Mouse (Mus musculus) liver, embryonic 12.5 days (tissue): ENCODE data around the gene Rpl3l. TPM values are rescaled to one million over a fixed set of nuclear protein-coding genes. Genes with fewer than 3 reads are reported as not detected.
A peak's percentile ranks its signal among the peaks of the same experiment; 100 is the strongest.
"Not testable (repeated sequence)": the region's sequence is repeated elsewhere in the genome, so short reads cannot be mapped to it uniquely, and the experiment has no call there.

Experiments
- ATAC-seq: fragments of 200-750 bp; cut with Nextera tagmentation; 2 replicates; pipeline ENCODE4 v1.8.0; 2017; ENCODE audit warnings: moderate number of reproducible peaks, mild to moderate bottlenecking, moderate library complexity
- H3K27ac ChIP-seq: fragments of 300-500 bp; sonication (generic); 2 replicates; pipeline ENCODE4 v1.5.1; 2016; ENCODE audit warnings: mild to moderate bottlenecking
- H3K27me3 ChIP-seq: fragments of 300-500 bp; sonication (generic); replicated peaks from 2 replicates; pipeline ENCODE4 v1.6.1; 2016; ENCODE audit warnings: mild to moderate bottlenecking, moderate library complexity
- H3K36me3 ChIP-seq: fragments of 300-500 bp; sonication (generic); 2 replicates; pipeline ENCODE4 v1.6.1; 2016; ENCODE audit warnings: mild to moderate bottlenecking, moderate library complexity
- H3K4me1 ChIP-seq: fragments of 300-500 bp; sonication (generic); 2 replicates; pipeline ENCODE4 v1.6.1; 2016
- H3K4me2 ChIP-seq: fragments of 300-500 bp; sonication (generic); 2 replicates; pipeline ENCODE4 v1.6.1; 2016; ENCODE audit warnings: mild to moderate bottlenecking, moderate library complexity
- H3K4me3 ChIP-seq: fragments of 300-500 bp; sonication (generic); 2 replicates; pipeline ENCODE4 v1.5.1; 2016; ENCODE audit warnings: mild to moderate bottlenecking, moderate library complexity
- H3K9ac ChIP-seq: fragments of 300-500 bp; sonication (generic); 2 replicates; pipeline ENCODE4 v1.6.1; 2016; ENCODE audit warnings: mild to moderate bottlenecking, moderate library complexity
- H3K9me3 ChIP-seq: fragments of 300-500 bp; sonication (generic); replicated peaks from 2 replicates; pipeline ENCODE4 v1.6.1; 2016; ENCODE audit warnings: mild to moderate bottlenecking, moderate library complexity
- WGBS: fragments of 180-500 bp; shearing (Covaris S2); methylation state at CpG from one replicate; pipeline ENCODE4 v1.1.7; 2016; ENCODE audit not compliant: insufficient replicate concordance; 5-methylcytosine and 5-hydroxymethylcytosine counted together
- polyA plus RNA-seq: library from polyadenylated mRNA; unstranded; fragments of >200 nt; fragmentation: Nextera tagmentation; extraction: Ambion mirVana; gene quantifications from 2 replicates; pipeline ENCODE4 v1.2.1, GENCODE M21; 2016

Rpl3l gene
- polyA plus RNA-seq, 1 experiment from 2014 or later = not detected

- H3K27me3 ChIP-seq = 0 out of 2 replicates have a peak, but pooled peaks cover 7% of the 10 kb centered on the region
- H3K4me1 ChIP-seq = peaks cover 32% of the 10 kb centered on the region
- H3K4me2 ChIP-seq = no peak overlapping the region
- 88% methylated on average over 9 of the region's 9 CpGs for WGBS
- no peak overlapping the region for H3K27ac ChIP-seq
- H3K4me3 ChIP-seq = no peak overlapping the region
- ATAC-seq = no peak
- no peaks in the 10 kb centered on the region for H3K9me3 ChIP-seq
- H3K9ac ChIP-seq = no peak overlapping the region
- peaks cover 66% of the 10 kb centered on the region for H3K36me3 ChIP-seq
Observed at GRCm38 (mm10) chr17:24701251-24701650, 26.4 kb upstream of the Rpl3l start.

- H3K4me1 ChIP-seq = peaks cover 36% of the 10 kb centered on the region
- no peaks in the 10 kb centered on the region for H3K27me3 ChIP-seq
- H3K9ac ChIP-seq = peak overlapping the region; percentile 77
- peaks cover 50% of the 10 kb centered on the region for H3K36me3 ChIP-seq
- no peak for ATAC-seq
- peak overlapping the region; percentile 83 for H3K4me2 ChIP-seq
- H3K4me3 ChIP-seq = peak overlapping the region; percentile 74; the same call in 1 of the 2 replicates
- H3K27ac ChIP-seq = no peak overlapping the region
- WGBS = 87% methylated on average over 3 of the region's 3 CpGs
- H3K9me3 ChIP-seq = no peaks in the 10 kb centered on the region
Observed at GRCm38 (mm10) chr17:24705821-24706220, 21.8 kb upstream of the Rpl3l start.

GRCm38 (mm10) chr17:24706982-24707800 is 20.4 kb upstream of the Rpl3l start, which contains the start of gene Tbl3:
Gene Tbl3, minus strand, starts transcription at chr17:24707660.
- Histone ChIP-seq H3K4me2 (peak within 1 kb of the TSS; percentile 83), H3K9ac (peak within 1 kb of the TSS; percentile 77), H3K4me3 (peak within 1 kb of the TSS; percentile 74), H3K9me3 (no peaks in the 10 kb centered on the region), H3K4me1 (peaks cover 36% of the 10 kb centered on the region), H3K27ac (peak within 1 kb of the TSS; percentile 85), H3K36me3 (peaks cover 37% of the 10 kb centered on the region), H3K27me3 (no peaks in the 10 kb centered on the region)
- ATAC-seq = peak; percentile 82
- WGBS = 1% methylated on average over 32 of the region's 32 CpGs

- peak overlapping the region; percentile 74 for H3K4me3 ChIP-seq
- 3% methylated on average over 24 of the region's 24 CpGs for whole genome bisulfite sequencing
- H3K9ac ChIP-seq = peak overlapping the region; percentile 77
- H3K4me2 ChIP-seq = peak overlapping the region; percentile 83
- no peaks in the 10 kb centered on the region for H3K9me3 ChIP-seq
- peak; percentile 65; the same call in 1 of the 2 replicates for ATAC-seq
- H3K4me1 ChIP-seq = peaks cover 36% of the 10 kb centered on the region
- H3K27ac ChIP-seq = peak overlapping the region; percentile 85
- H3K36me3 ChIP-seq = peaks cover 30% of the 10 kb centered on the region
- no peaks in the 10 kb centered on the region for H3K27me3 ChIP-seq
Observed at GRCm38 (mm10) chr17:24707801-24708425, 19.7 kb upstream of the Rpl3l start.

- peak overlapping the region; percentile 74 for H3K4me3 ChIP-seq
- peak overlapping the region; percentile 85; the same call in 1 of the 2 replicates for H3K27ac ChIP-seq
- ATAC-seq = no peak
- H3K9ac ChIP-seq = peak overlapping the region; percentile 77; the same call in 1 of the 2 replicates
- H3K4me2 ChIP-seq = peak overlapping the region; percentile 83
- peaks cover 36% of the 10 kb centered on the region for H3K4me1 ChIP-seq
- 17% methylated on average over 2 of the region's 2 CpGs for WGBS
- H3K9me3 ChIP-seq = no peaks in the 10 kb centered on the region
- H3K27me3 ChIP-seq = no peaks in the 10 kb centered on the region
- H3K36me3 ChIP-seq = peaks cover 23% of the 10 kb centered on the region
Observed at GRCm38 (mm10) chr17:24708646-24709045, 19.0 kb upstream of the Rpl3l start.

- Histone ChIP-seq H3K27me3 (no peaks in the 10 kb centered on the region), H3K4me2 (no peak overlapping the region), H3K4me1 (peaks cover 15% of the 10 kb centered on the region), H3K9me3 (no peaks in the 10 kb centered on the region), H3K27ac (no peak overlapping the region), H3K9ac (no peak overlapping the region), H3K36me3 (peaks cover 39% of the 10 kb centered on the region), H3K4me3 (no peak overlapping the region)
- 84% methylated on average over 6 of the region's 6 CpGs for WGBS
- no peak for ATAC-seq
Observed at GRCm38 (mm10) chr17:24715556-24715955, 12.1 kb upstream of the Rpl3l start.

GRCm38 (mm10) chr17:24716166-24716682 is 11.4 kb upstream of the Rpl3l start:
- H3K27me3 ChIP-seq = no peaks in the 10 kb centered on the region
- 92% methylated on average over 15 of the region's 15 CpGs for WGBS
- no peak for ATAC-seq
- no peak overlapping the region for H3K27ac ChIP-seq
- H3K9ac ChIP-seq = no peak overlapping the region
- H3K4me1 ChIP-seq = peaks cover 16% of the 10 kb centered on the region
- no peak overlapping the region for H3K4me3 ChIP-seq
- peaks cover 44% of the 10 kb centered on the region for H3K36me3 ChIP-seq
- H3K4me2 ChIP-seq = no peak overlapping the region
- H3K9me3 ChIP-seq = no peaks in the 10 kb centered on the region

GRCm38 (mm10) chr17:24717943-24718342 is 9.7 kb upstream of the Rpl3l start, which contains the start of the genes Rnf151 and Rps2:
Gene Rnf151, minus strand, starts transcription at chr17:24718063.
Gene Rps2, plus strand, starts transcription at chr17:24718116.
- no peak for ATAC-seq

GRCm38 (mm10) chr17:24718938-24719337 is 8.7 kb upstream of the Rpl3l start:
- Histone ChIP-seq H3K36me3 (peaks cover 59% of the 10 kb centered on the region), H3K4me1 (peaks cover 42% of the 10 kb centered on the region), H3K4me3 (peak overlapping the region; percentile 92), H3K9ac (peak overlapping the region; percentile 93), H3K27ac (peak overlapping the region; percentile 85), H3K4me2 (peak overlapping the region; percentile 80)
- not testable (repeated sequence) for ATAC-seq, H3K9me3 ChIP-seq, H3K27me3 ChIP-seq
- WGBS = 29% methylated on average over 5 of the region's 5 CpGs

More at GRCm38 (mm10) chr17:24717943-24718342, 9.7 kb upstream of the Rpl3l start, which contains the start of the genes Rnf151 and Rps2:
- peak within 1 kb of the TSS; percentile 92 for H3K4me3 ChIP-seq
- no peaks in the 10 kb centered on the region for H3K9me3 ChIP-seq
- peaks cover 33% of the 10 kb centered on the region for H3K4me1 ChIP-seq
- H3K4me2 ChIP-seq = peak within 1 kb of the TSS; percentile 80
- H3K9ac ChIP-seq = peak within 1 kb of the TSS; percentile 93
- H3K27me3 ChIP-seq = no peaks in the 10 kb centered on the region
- H3K27ac ChIP-seq = peak within 1 kb of the TSS; percentile 85
- WGBS = 67% methylated on average over 4 of the region's 4 CpGs
- H3K36me3 ChIP-seq = peaks cover 59% of the 10 kb centered on the region

- Histone ChIP-seq H3K4me3 (peak overlapping the region; percentile 92), H3K4me2 (peak overlapping the region; percentile 80), H3K9ac (peak overlapping the region; percentile 93), H3K36me3 (peaks cover 59% of the 10 kb centered on the region), H3K27me3 (no peaks in the 10 kb centered on the region), H3K9me3 (no peaks in the 10 kb centered on the region), H3K4me1 (peaks cover 45% of the 10 kb centered on the region), H3K27ac (peak overlapping the region; percentile 85)
- ATAC-seq = peak; percentile 92
- under 1% methylated on average over 60 of the region's 61 CpGs for WGBS
Observed at GRCm38 (mm10) chr17:24719494-24720222, 8.0 kb upstream of the Rpl3l start.

GRCm38 (mm10) chr17:24720616-24721015 is 7.0 kb upstream of the Rpl3l start:
- peak overlapping the region; percentile 93 for H3K9ac ChIP-seq
- not testable (repeated sequence) for H3K9me3 ChIP-seq, ATAC-seq, H3K27me3 ChIP-seq
- H3K4me3 ChIP-seq = peak overlapping the region; percentile 92
- peak overlapping the region; percentile 80 for H3K4me2 ChIP-seq
- peaks cover 55% of the 10 kb centered on the region for H3K36me3 ChIP-seq
- H3K4me1 ChIP-seq = peaks cover 48% of the 10 kb centered on the region
- peak overlapping the region; percentile 79 for H3K27ac ChIP-seq
- under 1% methylated on average over 11 of the region's 11 CpGs for WGBS
